Mouse (Mus musculus) G1E (cell line): ENCODE measurements around the gene Rcsd1. TPM values are rescaled to one million over a fixed set of nuclear protein-coding genes. Genes with fewer than 3 reads are reported as not detected.

Source experiments
- ATAC-seq: 2 replicates; pipeline ENCODE4 v1.8.0; 2016; ENCODE audit warnings: mild to moderate bottlenecking; ENCODE audit not compliant: insufficient number of reproducible peaks, poor library complexity, low FRiP score, severe bottlenecking; ENCODE audit errors: extremely low read depth
- DNase-seq: peaks from one replicate; pipeline ENCODE4 v3.0.0; 2012; ENCODE audit warnings: low spot score
- H3K27me3 ChIP-seq: 2 replicates; pipeline ENCODE4 v1.6.1; 2012; ENCODE audit warnings: mild to moderate bottlenecking, low read length, inconsistent platforms; ENCODE audit not compliant: insufficient read depth
- H3K36me3 ChIP-seq: replicated peaks from 2 replicates; pipeline ENCODE3; 2012; ENCODE audit warnings: mild to moderate bottlenecking, inconsistent platforms
- H3K4me1 ChIP-seq: 2 replicates; pipeline ENCODE4 v1.6.1; 2012; ENCODE audit warnings: low read depth, low read length, inconsistent platforms, mixed read lengths; ENCODE audit not compliant: insufficient read depth
- H3K4me3 ChIP-seq: 2 replicates; pipeline ENCODE4 v1.5.1; 2012; ENCODE audit warnings: low read depth, mild to moderate bottlenecking, inconsistent platforms, low read length, moderate library complexity, mixed read lengths
- H3K9me3 ChIP-seq: replicated peaks from 2 replicates; pipeline ENCODE4 v1.6.1; 2012; ENCODE audit warnings: inconsistent platforms
- CTCF ChIP-seq: IDR thresholded peaks from 2 replicates; pipeline ENCODE4 v1.5.1; 2012; ENCODE audit warnings: low read depth, low read length, inconsistent platforms, mixed read lengths
- GATA1 ChIP-seq: IDR thresholded peaks from 2 replicates; pipeline ENCODE4 v1.6.1; 2012; ENCODE audit warnings: borderline replicate concordance, low read length, inconsistent platforms, mixed read lengths
- GATA2 ChIP-seq: IDR thresholded peaks from 2 replicates; pipeline ENCODE4 v1.6.1; 2012; ENCODE audit warnings: low read depth, low read length, inconsistent platforms, borderline replicate concordance
- POLR2AphosphoS5 ChIP-seq: IDR thresholded peaks from 2 replicates; pipeline ENCODE4 v1.6.1; 2012; ENCODE audit warnings: low read depth, low read length, inconsistent platforms; ENCODE audit not compliant: insufficient replicate concordance
- TAL1 ChIP-seq: conservative IDR thresholded peaks from 2 replicates; pipeline ENCODE4 v1.6.1; 2012; ENCODE audit warnings: low read depth, low read length, inconsistent platforms, mixed read lengths
- polyA plus RNA-seq: library from polyadenylated mRNA; stranded (reverse); fragments of >175 nt; gene quantifications from 2 replicates; pipeline ENCODE4 v1.2.3, GENCODE M21; 2012
- total RNA-seq, 2 experiments: library from RNA; stranded (forward) in 1 of 2; stranded (reverse) in 1 of 2; fragments of 200-1000 nt in 1 of 2; fragments of >200 nt in 1 of 2; fragmentation: Nextera tagmentation in 1 of 2; gene quantifications; 2 replicates each; pipeline ENCODE4 v1.2.3; 2014 to 2017

Rcsd1 gene
- total and polyA plus RNA-seq, 3 experiments, result 15.8 to 27.3 (median 16.1) TPM

GRCm38 (mm10) chr1:165655022-165655421, 54.5 kb downstream of the Rcsd1 start:
- peak; percentile 25 for ATAC-seq

GRCm38 (mm10) chr1:165653126-165653885, 56.3 kb downstream of the Rcsd1 start:
- Histone ChIP-seq H3K9me3 (no peaks in the 10 kb centered on the region), H3K4me3 (no peak overlapping the region), H3K27me3 (peaks cover 2% of the 10 kb centered on the region; the same call in 1 of the 2 replicates), H3K4me1 (peaks cover 14% of the 10 kb centered on the region), H3K36me3 (peaks cover 84% of the 10 kb centered on the region)
- TF ChIP-seq CTCF (no peak), TAL1 (no peak), GATA1 (no peak), GATA2 (no peak), POLR2AphosphoS5 (no peak)
- ATAC-seq (no peak), DNase-seq (no peak)

More at GRCm38 (mm10) chr1:165655022-165655421, 54.5 kb downstream of the Rcsd1 start:
- no peaks in the 10 kb centered on the region for H3K9me3 ChIP-seq
- TF ChIP-seq GATA2 (no peak), POLR2AphosphoS5 (no peak), GATA1 (no peak), TAL1 (no peak), CTCF (peak; percentile 21; the same call in 1 of the 2 replicates)
- no peak overlapping the region for H3K4me3 ChIP-seq
- peaks cover 84% of the 10 kb centered on the region for H3K36me3 ChIP-seq
- peaks cover 23% of the 10 kb centered on the region for H3K4me1 ChIP-seq
- no peak for DNase-seq
- H3K27me3 ChIP-seq, result peaks cover under 1% of the 10 kb centered on the region; the same call in 1 of the 2 replicates

GRCm38 (mm10) chr1:165652507-165652906, 57.0 kb downstream of the Rcsd1 start:
- peaks cover 2% of the 10 kb centered on the region; the same call in 1 of the 2 replicates for H3K27me3 ChIP-seq
- TF ChIP-seq CTCF, result no peak
- TF ChIP-seq POLR2AphosphoS5, result no peak
- no peak for TF ChIP-seq TAL1
- TF ChIP-seq GATA2, result no peak
- TF ChIP-seq GATA1, result no peak
- H3K4me1 ChIP-seq, result peaks cover 14% of the 10 kb centered on the region
- DNase-seq, result no peak
- ATAC-seq, result no peak
- peaks cover 79% of the 10 kb centered on the region for H3K36me3 ChIP-seq
- H3K9me3 ChIP-seq, result no peaks in the 10 kb centered on the region
- H3K4me3 ChIP-seq, result no peak overlapping the region

GRCm38 (mm10) chr1:165651158-165651557, 58.4 kb downstream of the Rcsd1 start:
- TF ChIP-seq CTCF (no peak), GATA2 (no peak), TAL1 (no peak), POLR2AphosphoS5 (no peak), GATA1 (no peak)
- Histone ChIP-seq H3K9me3 (no peaks in the 10 kb centered on the region), H3K36me3 (peaks cover 71% of the 10 kb centered on the region), H3K4me3 (no peak overlapping the region), H3K4me1 (peaks cover 14% of the 10 kb centered on the region), H3K27me3 (peaks cover 2% of the 10 kb centered on the region; the same call in 1 of the 2 replicates)
- ATAC-seq, result no peak; the same call in 1 of the 2 replicates
- no peak for DNase-seq

GRCm38 (mm10) chr1:165645102-165645501, 64.5 kb downstream of the Rcsd1 start:
- TF ChIP-seq TAL1 (no peak), GATA1 (no peak), POLR2AphosphoS5 (no peak), CTCF (no peak), GATA2 (no peak)
- H3K27me3 ChIP-seq, result peaks cover 8% of the 10 kb centered on the region
- H3K4me3 ChIP-seq, result no peak overlapping the region
- DNase-seq (no peak), ATAC-seq (no peak)
- peaks cover 18% of the 10 kb centered on the region for H3K4me1 ChIP-seq
- no peaks in the 10 kb centered on the region for H3K9me3 ChIP-seq
- peaks cover 18% of the 10 kb centered on the region for H3K36me3 ChIP-seq

GRCm38 (mm10) chr1:165643735-165644134, 65.8 kb downstream of the Rcsd1 start:
- TF ChIP-seq GATA2, result no peak
- TF ChIP-seq GATA1, result no peak
- no peak for TF ChIP-seq TAL1
- no peak for TF ChIP-seq POLR2AphosphoS5
- TF ChIP-seq CTCF, result no peak
- DNase-seq, result no peak
- Histone ChIP-seq H3K4me3 (no peak overlapping the region), H3K4me1 (peaks cover 27% of the 10 kb centered on the region), H3K27me3 (peaks cover 5% of the 10 kb centered on the region), H3K9me3 (no peaks in the 10 kb centered on the region), H3K36me3 (peaks cover 4% of the 10 kb centered on the region)
- no peak for ATAC-seq
